Mouse (Mus musculus): Measurements from ENCODE around the gene Actl11. TPM values are rescaled to one million over a fixed set of nuclear protein-coding genes. Genes with fewer than 3 reads are reported as not detected.

Actl11 gene
- total RNA-seq (2014; rRNA removed) (not detected in 2 replicates), polyA plus RNA-seq (2012; rRNA removed) (not detected in 2 replicates)

DNA sequence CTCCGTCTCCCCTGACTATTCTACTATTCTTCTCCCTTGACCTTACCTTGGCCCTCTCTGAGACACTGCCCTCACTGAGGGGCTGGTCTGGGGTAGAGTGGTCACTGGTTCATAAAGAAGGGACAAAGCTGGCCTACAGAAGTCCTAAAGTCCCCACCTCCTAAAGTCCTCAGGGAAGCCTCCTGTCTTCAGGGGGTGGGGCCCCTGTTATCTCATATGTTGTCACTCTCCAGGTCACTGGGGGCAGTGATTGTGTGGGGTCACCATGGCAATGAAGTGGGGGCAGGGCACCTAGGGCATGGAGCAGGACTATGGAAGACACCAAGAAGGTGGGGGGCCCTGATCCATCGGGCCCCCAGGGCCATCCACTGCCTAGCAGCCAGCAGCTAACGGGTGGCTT lies at the start of gene Actl11:
Actl11 (plus strand) TSS at position 301 of the 400 bp plus-strand sequence.
- Histone ChIP-seq H3K9ac (ENCODE audit: low read depth, low read length) (no peak within 1 kb of the TSS), H3K79me2 (ENCODE audit: control insufficient read depth, insufficient read depth, low read length) (no peaks in the 10 kb centered on the region), H3K4me1 (ENCODE audit: control insufficient read depth, insufficient read depth, low read length) (no peaks in the 10 kb centered on the region), H3K27ac (replicated peaks; ENCODE audit: insufficient read depth, low read depth, low read length) (no peak within 1 kb of the TSS), H3K27me3 (ENCODE audit: control insufficient read depth, insufficient read depth, low read length) (no peaks in the 10 kb centered on the region), H3K36me3 (ENCODE audit: control insufficient read depth, insufficient read depth, low read length) (no peaks in the 10 kb centered on the region), H3K4me3 (ENCODE audit: insufficient read depth, low read depth, low read length) (no peak within 1 kb of the TSS)
- WGBS, result 72% methylated on average over 3 of the region's 3 CpGs
- DNase-seq (ENCODE audit: extremely low read depth, low read depth, low spot score), result no peak
- TF ChIP-seq CTCF (IDR thresholded peaks at IDR 0.05; ENCODE audit: low read depth, low read length) (no peak), POLR2A (IDR thresholded peaks at IDR 0.05; ENCODE audit: extremely low read depth, insufficient read depth, low read length) (no peak)

- no peaks in the 10 kb centered on the region for H3K36me3 ChIP-seq (ENCODE audit: control insufficient read depth, insufficient read depth, low read length)
- no peak overlapping the region for H3K4me3 ChIP-seq (ENCODE audit: insufficient read depth, low read depth, low read length)
- no peak for TF ChIP-seq POLR2A (IDR thresholded peaks at IDR 0.05; ENCODE audit: extremely low read depth, insufficient read depth, low read length)
- 71% methylated on average over 4 of the region's 4 CpGs for WGBS
- no peak overlapping the region for H3K9ac ChIP-seq (ENCODE audit: low read depth, low read length)
- no peak overlapping the region for H3K27ac ChIP-seq (replicated peaks; ENCODE audit: insufficient read depth, low read depth, low read length)
- no peak for DNase-seq (ENCODE audit: extremely low read depth, low read depth, low spot score)
- no peaks in the 10 kb centered on the region for H3K4me1 ChIP-seq (ENCODE audit: control insufficient read depth, insufficient read depth, low read length)
- H3K79me2 ChIP-seq (ENCODE audit: control insufficient read depth, insufficient read depth, low read length), result no peaks in the 10 kb centered on the region
- H3K27me3 ChIP-seq (ENCODE audit: control insufficient read depth, insufficient read depth, low read length), result no peaks in the 10 kb centered on the region
These were observed 47.9 kb upstream of the Actl11 start for GRCm38 (mm10) chr9:107880411-107880810.

DNA sequence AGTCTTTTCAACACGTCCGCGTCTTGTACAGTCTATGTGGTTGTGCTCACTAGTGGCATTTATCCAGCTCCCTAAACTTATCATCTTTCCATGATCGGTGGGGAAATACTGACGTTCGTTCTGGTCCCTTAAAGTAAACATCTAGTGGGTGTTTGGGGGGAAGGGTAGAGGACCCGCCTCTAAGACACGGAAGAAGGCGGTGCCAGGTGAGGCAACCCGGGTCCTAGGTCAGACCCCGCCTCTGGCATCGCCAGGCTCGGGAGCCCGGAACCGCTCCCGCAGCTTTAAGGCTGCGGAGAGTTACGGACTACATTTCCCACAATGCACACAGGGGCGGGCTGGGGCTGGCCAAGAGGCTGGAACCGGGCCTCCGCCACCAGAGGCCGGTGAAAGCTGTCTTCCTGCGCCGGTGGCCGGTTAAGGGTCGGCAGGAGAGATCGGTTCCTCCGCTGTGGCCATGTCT lies 40.4 kb upstream of the Actl11 start, which contains the start of gene Mon1a:
Mon1a (plus strand) TSS at position 348 of the 463 bp plus-strand sequence.
- WGBS, result under 1% methylated on average over 28 of the region's 28 CpGs
- H3K27ac ChIP-seq (replicated peaks; ENCODE audit: insufficient read depth, low read depth, low read length), result peak within 1 kb of the TSS; percentile 40
- peaks cover 3% of the 10 kb centered on the region; the same call in 1 of the 2 replicates for H3K4me1 ChIP-seq (ENCODE audit: control insufficient read depth, insufficient read depth, low read length)
- H3K36me3 ChIP-seq (ENCODE audit: control insufficient read depth, insufficient read depth, low read length), result peaks cover 6% of the 10 kb centered on the region; the same call in 1 of the 2 replicates
- H3K4me3 ChIP-seq (ENCODE audit: insufficient read depth, low read depth, low read length), result peak within 1 kb of the TSS; percentile 63
- TF ChIP-seq CTCF (IDR thresholded peaks at IDR 0.05; ENCODE audit: low read depth, low read length) (no peak), POLR2A (IDR thresholded peaks at IDR 0.05; ENCODE audit: extremely low read depth, insufficient read depth, low read length) (peak; percentile 69)
- H3K9ac ChIP-seq (ENCODE audit: low read depth, low read length), result peak within 1 kb of the TSS; percentile 69
- peaks cover 14% of the 10 kb centered on the region; the same call in 1 of the 2 replicates for H3K79me2 ChIP-seq (ENCODE audit: control insufficient read depth, insufficient read depth, low read length)
- no peaks in the 10 kb centered on the region for H3K27me3 ChIP-seq (ENCODE audit: control insufficient read depth, insufficient read depth, low read length)
- DNase-seq (ENCODE audit: extremely low read depth, low read depth, low spot score), result peak; percentile 88

DNA sequence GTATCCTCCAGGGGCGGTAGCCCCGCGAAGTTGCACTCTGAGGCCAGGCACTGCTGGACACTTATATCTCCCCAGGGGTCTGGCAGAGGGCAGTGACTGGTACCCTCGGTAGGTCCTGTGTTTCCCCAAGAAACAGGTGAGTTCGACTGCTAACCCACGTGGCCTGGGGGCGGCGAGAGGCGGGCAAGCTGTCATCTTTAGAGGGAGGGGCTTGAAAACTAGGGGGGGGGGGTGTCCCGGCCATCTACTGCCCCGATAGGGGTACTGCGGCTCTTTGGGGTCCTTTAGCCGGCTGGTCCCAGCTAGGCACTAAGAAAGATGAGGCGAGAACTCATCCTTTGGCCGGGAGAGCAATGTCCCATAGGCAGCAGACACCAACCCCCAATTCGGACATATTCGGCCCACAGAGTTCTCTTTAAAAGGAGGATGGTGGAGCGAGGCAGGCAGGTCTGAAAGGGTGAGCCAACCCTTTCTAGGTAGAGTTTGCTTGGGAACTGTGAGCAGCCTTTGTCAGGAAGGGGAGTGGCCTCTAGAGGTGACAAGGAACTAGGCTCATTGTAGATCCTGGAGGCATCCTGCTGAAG lies 39.9 kb upstream of the Actl11 start:
- under 1% methylated on average over 18 of the region's 18 CpGs for WGBS
- no peak for TF ChIP-seq CTCF (IDR thresholded peaks at IDR 0.05; ENCODE audit: low read depth, low read length)
- TF ChIP-seq POLR2A (IDR thresholded peaks at IDR 0.05; ENCODE audit: extremely low read depth, insufficient read depth, low read length), result no peak
- no peaks in the 10 kb centered on the region for H3K27me3 ChIP-seq (ENCODE audit: control insufficient read depth, insufficient read depth, low read length)
- peaks cover 3% of the 10 kb centered on the region; the same call in 1 of the 2 replicates for H3K4me1 ChIP-seq (ENCODE audit: control insufficient read depth, insufficient read depth, low read length)
- DNase-seq (ENCODE audit: extremely low read depth, low read depth, low spot score), result peak; percentile 50
- peak overlapping the region; percentile 69 for H3K9ac ChIP-seq (ENCODE audit: low read depth, low read length)
- H3K79me2 ChIP-seq (ENCODE audit: control insufficient read depth, insufficient read depth, low read length), result peaks cover 14% of the 10 kb centered on the region; the same call in 1 of the 2 replicates
- H3K27ac ChIP-seq (replicated peaks; ENCODE audit: insufficient read depth, low read depth, low read length), result peak overlapping the region; percentile 40
- H3K36me3 ChIP-seq (ENCODE audit: control insufficient read depth, insufficient read depth, low read length), result peaks cover 6% of the 10 kb centered on the region; the same call in 1 of the 2 replicates
- peak overlapping the region; percentile 63 for H3K4me3 ChIP-seq (ENCODE audit: insufficient read depth, low read depth, low read length)

GRCm38 (mm10) chr9:107890260-107890659 lies 38.0 kb upstream of the Actl11 start:
- Histone ChIP-seq H3K4me1 (ENCODE audit: control insufficient read depth, insufficient read depth, low read length) (peaks cover 3% of the 10 kb centered on the region; the same call in 1 of the 2 replicates), H3K36me3 (ENCODE audit: control insufficient read depth, insufficient read depth, low read length) (peaks cover 6% of the 10 kb centered on the region; the same call in 1 of the 2 replicates), H3K27ac (replicated peaks; ENCODE audit: insufficient read depth, low read depth, low read length) (no peak overlapping the region), H3K27me3 (ENCODE audit: control insufficient read depth, insufficient read depth, low read length) (no peaks in the 10 kb centered on the region), H3K79me2 (ENCODE audit: control insufficient read depth, insufficient read depth, low read length) (peaks cover 14% of the 10 kb centered on the region; the same call in 1 of the 2 replicates), H3K4me3 (ENCODE audit: insufficient read depth, low read depth, low read length) (no peak overlapping the region), H3K9ac (ENCODE audit: low read depth, low read length) (no peak overlapping the region)
- DNase-seq (ENCODE audit: extremely low read depth, low read depth, low spot score), result no peak
- no peak for TF ChIP-seq CTCF (IDR thresholded peaks at IDR 0.05; ENCODE audit: low read depth, low read length)
- no peak for TF ChIP-seq POLR2A (IDR thresholded peaks at IDR 0.05; ENCODE audit: extremely low read depth, insufficient read depth, low read length)
- WGBS, result 72% methylated on average over 6 of the region's 6 CpGs

- H3K9ac ChIP-seq (ENCODE audit: low read depth, low read length), result no peak overlapping the region
- no peak overlapping the region for H3K27ac ChIP-seq (replicated peaks; ENCODE audit: insufficient read depth, low read depth, low read length)
- 100% methylated on average over 1 of the region's 1 CpGs for WGBS
- no peak overlapping the region for H3K4me3 ChIP-seq (ENCODE audit: insufficient read depth, low read depth, low read length)
- DNase-seq (ENCODE audit: extremely low read depth, low read depth, low spot score), result no peak
- peaks cover 14% of the 10 kb centered on the region; the same call in 1 of the 2 replicates for H3K79me2 ChIP-seq (ENCODE audit: control insufficient read depth, insufficient read depth, low read length)
- TF ChIP-seq POLR2A (IDR thresholded peaks at IDR 0.05; ENCODE audit: extremely low read depth, insufficient read depth, low read length) (no peak), CTCF (IDR thresholded peaks at IDR 0.05; ENCODE audit: low read depth, low read length) (peak; percentile 66)
- H3K4me1 ChIP-seq (ENCODE audit: control insufficient read depth, insufficient read depth, low read length), result peaks cover 3% of the 10 kb centered on the region; the same call in 1 of the 2 replicates
- peaks cover 6% of the 10 kb centered on the region; the same call in 1 of the 2 replicates for H3K36me3 ChIP-seq (ENCODE audit: control insufficient read depth, insufficient read depth, low read length)
- H3K27me3 ChIP-seq (ENCODE audit: control insufficient read depth, insufficient read depth, low read length), result no peaks in the 10 kb centered on the region
These were observed 37.2 kb upstream of the Actl11 start for GRCm38 (mm10) chr9:107891023-107891422.
